Mouse (Mus musculus) midbrain, postnatal 0 days (tissue): ENCODE measurements around the gene Gucy2d. TPM values are rescaled to one million over a fixed set of nuclear protein-coding genes. Genes with fewer than 3 reads are reported as not detected.
A peak's percentile ranks its signal among the peaks of the same experiment; 100 is the strongest.

Experiments used
- ATAC-seq: fragments of 200-750 bp; cut with Nextera tagmentation; 2 replicates; pipeline ENCODE4 v1.8.0; 2017; ENCODE audit warnings: moderate number of reproducible peaks, mild to moderate bottlenecking, moderate TSS enrichment, moderate library complexity; ENCODE audit not compliant: low FRiP score
- DNase-seq: peaks from one replicate; pipeline ENCODE4 v3.0.0-alpha.2; 2015; ENCODE audit warnings: low spot score
- H3K27ac ChIP-seq: fragments of 300-500 bp; sonication (generic); 2 replicates; pipeline ENCODE4 v1.5.1; 2014; ENCODE audit warnings: low read depth, mild to moderate bottlenecking, low read length, mixed read lengths
- H3K27me3 ChIP-seq: fragments of 300-500 bp; sonication (generic); 2 replicates; pipeline ENCODE4 v1.6.1; 2014; ENCODE audit warnings: low read length, control low read depth, mixed read lengths; ENCODE audit not compliant: insufficient read depth
- H3K36me3 ChIP-seq: fragments of 300-500 bp; sonication (generic); 2 replicates; pipeline ENCODE4 v1.6.1; 2014; ENCODE audit warnings: low read length, control low read depth, mixed read lengths; ENCODE audit not compliant: insufficient read depth
- H3K4me1 ChIP-seq: fragments of 300-500 bp; sonication (generic); 2 replicates; pipeline ENCODE4 v1.6.1; 2014; ENCODE audit warnings: mild to moderate bottlenecking, control low read depth, antibody characterized with exemption, low read length, mixed read lengths; ENCODE audit not compliant: insufficient read depth
- H3K4me2 ChIP-seq: fragments of 300-500 bp; sonication (generic); 2 replicates; pipeline ENCODE4 v1.6.1; 2014; ENCODE audit warnings: low read depth, mild to moderate bottlenecking, low read length, mixed read lengths; ENCODE audit not compliant: poor library complexity, severe bottlenecking
- H3K4me3 ChIP-seq: fragments of 300-500 bp; sonication (generic); 2 replicates; pipeline ENCODE4 v1.5.1; 2014; ENCODE audit warnings: low read depth, mild to moderate bottlenecking, low read length, moderate library complexity
- H3K9ac ChIP-seq: fragments of 300-500 bp; sonication (generic); replicated peaks from 2 replicates; pipeline ENCODE4 v1.6.1; 2014; ENCODE audit warnings: mild to moderate bottlenecking, low read length, moderate library complexity, mixed read lengths; ENCODE audit not compliant: poor library complexity, severe bottlenecking
- H3K9me3 ChIP-seq: fragments of 300-500 bp; sonication (generic); 2 replicates; pipeline ENCODE4 v1.6.1; 2016; ENCODE audit warnings: low read length, control low read depth
- CTCF ChIP-seq: IDR thresholded peaks from 2 replicates; pipeline ENCODE4 v1.5.1; 2016; ENCODE audit warnings: antibody characterized with exemption, mild to moderate bottlenecking
- WGBS: fragments of 180-500 bp; shearing (Covaris S2); extraction: QIAGEN DNeasy Blood & Tissue Kit; methylation state at CpG from one replicate; pipeline ENCODE4 v1.1.7; 2014; 5-methylcytosine and 5-hydroxymethylcytosine counted together
- polyA plus RNA-seq: library from polyadenylated mRNA; unstranded; fragments of >200 nt; fragmentation: Nextera tagmentation; extraction: Ambion mirVana; gene quantifications from 2 replicates; pipeline ENCODE4 v1.2.1, GENCODE M21; 2015
- total RNA-seq: library from RNA; depleted of rRNA; stranded (reverse); fragments of >200 nt; gene quantifications from 2 replicates; pipeline ENCODE4 v1.2.3, GENCODE M21; 2014; rRNA removed

Gene Gucy2d
- 0.05 TPM in 1 of 2 replicates, not detected in the other for total RNA-seq
- 0.05 TPM in 1 of 2 replicates, not detected in the other for polyA plus RNA-seq

- Histone ChIP-seq H3K4me3 (no peak within 1 kb of the TSS), H3K36me3 (no peaks in the 10 kb centered on the region), H3K4me2 (no peak within 1 kb of the TSS), H3K9ac (no peak within 1 kb of the TSS), H3K4me1 (no peaks in the 10 kb centered on the region), H3K9me3 (no peaks in the 10 kb centered on the region), H3K27me3 (no peaks in the 10 kb centered on the region), H3K27ac (no peak within 1 kb of the TSS)
- WGBS = 50% methylated on average over 10 of the region's 10 CpGs
- ATAC-seq (no peak), DNase-seq (no peak)
- TF ChIP-seq CTCF = no peak
Measured at GRCm38 (mm10) chr7:98439956-98440466, at the start of gene Gucy2d. Gene Gucy2d, plus strand, starts transcription at chr7:98440416.

- Histone ChIP-seq H3K36me3 (no peaks in the 10 kb centered on the region), H3K4me3 (no peak overlapping the region), H3K27ac (no peak overlapping the region), H3K4me2 (no peak overlapping the region), H3K9me3 (no peaks in the 10 kb centered on the region), H3K4me1 (no peaks in the 10 kb centered on the region), H3K9ac (no peak overlapping the region), H3K27me3 (no peaks in the 10 kb centered on the region)
- 77% methylated on average over 2 of the region's 2 CpGs for WGBS
- TF ChIP-seq CTCF = no peak
- DNase-seq = no peak
- ATAC-seq = no peak
Measured at GRCm38 (mm10) chr7:98390486-98390885, 49.7 kb upstream of the Gucy2d start.

DNA sequence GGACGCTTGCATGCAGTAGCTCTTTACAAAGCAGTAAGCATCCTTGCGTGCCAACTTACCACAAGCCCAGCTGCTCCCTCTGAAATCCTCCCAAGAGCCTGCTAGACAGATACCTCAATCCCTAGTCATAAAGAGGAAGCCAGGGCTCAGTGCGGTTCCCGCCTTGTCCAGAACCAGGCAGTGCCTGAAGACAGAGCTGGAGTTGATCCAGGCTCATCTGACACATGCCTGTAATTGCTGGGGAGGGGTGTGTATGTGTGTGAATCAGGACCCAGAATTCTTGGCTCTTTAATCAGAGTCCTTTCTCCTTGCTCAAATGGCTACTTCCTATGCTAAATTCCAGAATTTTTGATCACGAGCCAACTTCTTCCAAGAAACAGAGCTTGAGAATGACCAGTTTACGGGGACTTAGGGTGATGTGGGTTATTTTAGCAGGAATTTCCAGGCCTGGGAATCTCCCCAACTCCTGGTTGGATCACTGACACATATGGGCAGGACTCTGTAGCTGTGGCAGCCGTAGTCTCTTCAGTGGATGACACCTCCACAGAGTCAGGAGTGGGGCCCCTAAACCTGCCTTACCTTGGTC is 48.8 kb upstream of the Gucy2d start:
- ATAC-seq = no peak

GRCm38 (mm10) chr7:98392466-98393201 is 47.6 kb upstream of the Gucy2d start:
- Histone ChIP-seq H3K4me1 (no peaks in the 10 kb centered on the region), H3K9me3 (no peaks in the 10 kb centered on the region), H3K27me3 (no peaks in the 10 kb centered on the region), H3K27ac (no peak overlapping the region), H3K9ac (no peak overlapping the region), H3K4me2 (no peak overlapping the region), H3K36me3 (no peaks in the 10 kb centered on the region), H3K4me3 (no peak overlapping the region)
- WGBS = 86% methylated on average over 8 of the region's 8 CpGs
- no peak for TF ChIP-seq CTCF
- ATAC-seq (no peak), DNase-seq (no peak)

More for the DNA sequence above, 48.8 kb upstream of the Gucy2d start:
- no peak overlapping the region for H3K4me3 ChIP-seq
- no peak for TF ChIP-seq CTCF
- H3K36me3 ChIP-seq = no peaks in the 10 kb centered on the region
- no peaks in the 10 kb centered on the region for H3K27me3 ChIP-seq
- no peaks in the 10 kb centered on the region for H3K4me1 ChIP-seq
- H3K27ac ChIP-seq = no peak overlapping the region
- no peak overlapping the region for H3K9ac ChIP-seq
- DNase-seq = peak; percentile 69
- WGBS = 79% methylated on average over 7 of the region's 7 CpGs
- no peak overlapping the region for H3K4me2 ChIP-seq
- no peaks in the 10 kb centered on the region for H3K9me3 ChIP-seq

DNA sequence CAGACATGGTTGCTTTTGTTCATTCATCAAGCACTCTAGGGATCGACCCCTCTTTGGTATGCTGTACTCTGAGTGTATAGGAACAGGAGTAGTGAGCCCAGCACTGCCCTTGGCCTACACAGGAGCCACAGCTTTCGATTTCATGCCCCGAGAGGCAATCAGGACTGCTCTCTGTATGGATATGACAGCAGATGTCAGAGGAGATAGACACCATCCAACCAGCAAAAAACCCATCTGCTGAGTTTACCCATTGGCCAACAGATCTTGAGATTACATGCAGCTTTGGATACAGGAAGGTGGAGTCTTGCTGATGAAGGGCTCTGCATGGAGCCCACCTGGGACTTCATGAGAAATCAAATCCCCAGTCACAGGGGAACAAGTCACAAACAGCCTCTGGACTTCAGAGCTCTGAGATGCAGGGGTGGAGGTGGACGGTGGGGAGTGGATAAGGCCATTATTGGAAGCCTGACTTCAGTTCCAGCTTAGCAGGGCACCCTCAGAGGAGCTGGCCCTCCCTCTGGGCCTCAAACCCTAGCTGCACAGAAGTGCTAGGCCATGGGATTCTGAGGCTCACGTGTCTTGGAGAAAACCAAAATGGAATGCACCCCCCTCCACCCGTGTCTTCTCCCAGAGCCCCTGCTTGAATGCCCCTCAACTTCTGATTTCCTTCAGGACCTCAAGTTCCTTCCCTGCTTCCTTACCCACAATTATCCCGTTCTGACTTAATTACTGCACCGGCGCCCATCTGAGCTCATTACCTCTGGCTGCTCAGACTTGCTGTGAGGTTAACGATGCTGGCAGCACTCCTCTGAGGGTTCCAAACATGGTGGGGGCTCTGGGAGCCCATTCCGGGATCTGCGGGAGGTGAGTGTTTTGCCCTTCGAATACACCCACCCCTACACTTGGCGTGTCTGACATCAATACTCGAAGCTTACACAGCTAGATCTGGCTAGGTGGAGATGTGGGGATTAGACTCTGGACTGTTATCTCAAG is 37.3 kb upstream of the Gucy2d start:
- Histone ChIP-seq H3K27me3 (no peaks in the 10 kb centered on the region), H3K4me2 (no peak overlapping the region), H3K36me3 (no peaks in the 10 kb centered on the region), H3K4me1 (no peaks in the 10 kb centered on the region), H3K9ac (no peak overlapping the region), H3K27ac (no peak overlapping the region), H3K9me3 (no peaks in the 10 kb centered on the region), H3K4me3 (no peak overlapping the region)
- DNase-seq = peak; percentile 82
- ATAC-seq = peak; percentile 52; the same call in 1 of the 2 replicates
- no peak for TF ChIP-seq CTCF
- WGBS = 60% methylated on average over 15 of the region's 15 CpGs
